Mouse (Mus musculus) MEL (cell line): ENCODE results near the gene Zfp277.

Experiments
- CHD1 ChIP-seq: IDR thresholded peaks from 2 replicates; pipeline ENCODE4 v1.6.1; 2012; ENCODE audit warnings: low read depth, mild to moderate bottlenecking, inconsistent platforms, low read length, improper control_type of control experiment
- CTCF ChIP-seq, 3 experiments: IDR thresholded peaks in 2 of 3; conservative IDR thresholded peaks in 1 of 3; 2 replicates each; pipeline ENCODE4 v1.5.1; 2011 to 2012; ENCODE audit warnings: low read length in 3 of 3, low read depth in 2 of 3, mild to moderate bottlenecking in 2 of 3, improper control_type of control experiment in 1 of 3, inconsistent platforms in 1 of 3, mixed read lengths in 1 of 3, moderate library complexity in 1 of 3; ENCODE audit not compliant: control insufficient read depth in 1 of 3, insufficient read depth in 1 of 3, poor library complexity in 1 of 3, severe bottlenecking in 1 of 3
- ELF1 ChIP-seq: IDR thresholded peaks from 2 replicates; pipeline ENCODE4 v1.6.1; 2014; ENCODE audit warnings: low read depth, mild to moderate bottlenecking, inconsistent platforms, low read length, improper control_type of control experiment, moderate library complexity
- GATA1 ChIP-seq: IDR thresholded peaks from 2 replicates; pipeline ENCODE4 v1.6.1; 2011; ENCODE audit warnings: low read depth, low read length, improper control_type of control experiment
- JUND ChIP-seq: IDR thresholded peaks from 2 replicates; pipeline ENCODE4 v1.6.1; 2011; ENCODE audit warnings: low read depth, mild to moderate bottlenecking, improper control_type of control experiment, low read length
- KAT2A ChIP-seq: conservative IDR thresholded peaks from 2 replicates; pipeline ENCODE4 v1.6.1; 2012; ENCODE audit warnings: low read depth, low read length, improper control_type of control experiment, inconsistent platforms
- MAX ChIP-seq: IDR thresholded peaks from 2 replicates; pipeline ENCODE4 v1.6.1; 2011; ENCODE audit warnings: low read length, improper control_type of control experiment
- MYC ChIP-seq: IDR thresholded peaks from 2 replicates; pipeline ENCODE4 v1.6.1; 2011; ENCODE audit warnings: low read depth, mild to moderate bottlenecking, low read length, improper control_type of control experiment, moderate library complexity
- NELFE ChIP-seq: IDR thresholded peaks from 2 replicates; pipeline ENCODE4 v1.6.1; 2011; ENCODE audit warnings: low read depth, low read length, improper control_type of control experiment
- POLR2A ChIP-seq, 2 experiments: IDR thresholded peaks; 2 replicates each; pipeline ENCODE4 v1.6.1; 2011 to 2012; ENCODE audit warnings: low read length in 2 of 2, mild to moderate bottlenecking in 2 of 2, control low read depth in 1 of 2, improper control_type of control experiment in 1 of 2, low read depth in 1 of 2, moderate library complexity in 1 of 2; ENCODE audit not compliant: control insufficient read depth in 1 of 2, insufficient read depth in 1 of 2, poor library complexity in 1 of 2
- POLR2AphosphoS5 ChIP-seq: IDR thresholded peaks from 2 replicates; pipeline ENCODE4 v1.6.1; 2012; ENCODE audit warnings: low read depth, borderline replicate concordance, mild to moderate bottlenecking, inconsistent platforms, low read length, moderate library complexity, mixed read lengths
- TBP ChIP-seq: IDR thresholded peaks from 2 replicates; pipeline ENCODE4 v1.8.0; 2011; ENCODE audit warnings: low read depth, low read length, improper control_type of control experiment
- USF1 ChIP-seq: IDR thresholded peaks from 2 replicates; pipeline ENCODE4 v1.6.1; 2014; ENCODE audit warnings: low read depth, mild to moderate bottlenecking, inconsistent platforms, low read length, improper control_type of control experiment, moderate library complexity
- ZC3H11A ChIP-seq: IDR thresholded peaks from 2 replicates; pipeline ENCODE4 v1.6.1; 2012; ENCODE audit warnings: low read depth, mild to moderate bottlenecking, inconsistent platforms, low read length, improper control_type of control experiment

DNA sequence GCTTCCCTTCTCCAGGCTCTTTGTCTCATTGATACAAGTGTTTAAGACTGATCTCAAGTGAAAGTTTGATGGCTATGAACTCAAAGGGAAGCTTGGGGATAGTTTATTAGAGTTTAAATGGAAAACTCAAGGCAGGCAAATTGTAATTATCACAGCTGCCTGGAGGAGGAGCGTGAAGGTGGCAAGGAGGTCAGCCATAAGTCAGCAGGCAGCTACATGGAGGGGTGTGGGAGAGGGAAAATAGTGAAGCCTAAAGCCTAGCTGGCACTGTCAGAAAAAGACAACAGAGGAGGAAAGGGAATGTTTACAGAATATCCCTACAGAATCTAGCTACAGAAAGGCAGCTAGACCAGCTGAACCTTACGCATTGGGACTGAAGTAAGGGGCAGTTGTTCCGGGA, 52.8 kb downstream of the Zfp277 start:
- TF ChIP-seq CTCF (IDR thresholded peaks at IDR 0.05 in 2 of 3, conservative IDR thresholded peaks at IDR 0.05 in 1 of 3; ENCODE audit: control insufficient read depth in 1 of 3, insufficient read depth in 1 of 3, low read depth in 2 of 3, low read length in 3 of 3, poor library complexity in 1 of 3, severe bottlenecking in 1 of 3) (no peak), POLR2A (IDR thresholded peaks at IDR 0.05; ENCODE audit: control insufficient read depth in 1 of 2, insufficient read depth in 1 of 2, low read depth in 1 of 2, low read length in 2 of 2, poor library complexity in 1 of 2) (no peak), JUND (no peak), POLR2AphosphoS5 (no peak), CHD1 (no peak), ELF1 (no peak), KAT2A (no peak), MAX (no peak), TBP (no peak), NELFE (no peak), GATA1 (no peak), USF1 (no peak), ZC3H11A (no peak), MYC (no peak)
